Mouse (Mus musculus) E14TG2a.4 (cell line): ENCODE results near the gene Gab2.

Source experiments
- CTCF ChIP-seq: conservative IDR thresholded peaks from 2 replicates; pipeline ENCODE4 v1.5.1; 2014; ENCODE audit warnings: low read length
- NANOG ChIP-seq: IDR thresholded peaks from 2 replicates; pipeline ENCODE4 v1.6.1; 2014; ENCODE audit warnings: borderline replicate concordance, low read length, mixed read lengths

DNA sequence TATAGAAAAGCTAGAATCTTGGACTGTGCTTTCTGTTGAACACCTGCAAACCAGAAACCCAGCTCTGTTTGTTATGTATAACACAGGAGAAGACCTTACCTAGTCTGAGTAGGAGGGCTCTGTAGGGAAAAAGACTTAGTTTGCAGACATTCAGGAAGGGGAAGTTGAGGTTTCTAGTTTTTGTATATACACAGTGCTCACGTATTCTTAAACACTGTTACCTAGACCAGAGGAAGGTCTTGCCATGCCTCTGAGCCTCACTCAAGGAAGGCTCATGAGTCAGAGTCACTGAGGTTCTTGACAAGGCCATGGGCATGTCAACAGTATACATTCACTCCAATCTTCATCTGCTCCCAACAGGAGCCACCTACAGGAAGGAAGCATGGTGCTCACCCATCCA, 189.7 kb downstream of the Gab2 start:
- no peak for TF ChIP-seq CTCF
- no peak for TF ChIP-seq NANOG
